Mouse (Mus musculus): Measurements from ENCODE around the gene Ctsl. TPM values are rescaled to one million over a fixed set of nuclear protein-coding genes. Genes with fewer than 3 reads are reported as not detected.

Ctsl gene
- total RNA-seq, 1 experiment from 2014 or later: 371 TPM

GRCm38 (mm10) chr13:64312024-64312915 lies 58.4 kb downstream of the Ctsl start, which contains the start of gene Aaed1:
TSS of gene Aaed1 (minus strand) at chr13:64312710.
- peak; percentile 97 for DNase-seq

- no peak for DNase-seq
These were observed 59.4 kb downstream of the Ctsl start for GRCm38 (mm10) chr13:64311266-64311665.

- DNase-seq: no peak
These were observed 60.1 kb downstream of the Ctsl start for GRCm38 (mm10) chr13:64310585-64310984.

- no peak for DNase-seq
These were observed 60.8 kb downstream of the Ctsl start for GRCm38 (mm10) chr13:64309842-64310241.

Other genes with a start within 250 kb of the Ctsl start
- 8.6 and 9.2 TPM in 2 replicates for gene Slc35d2, start 241.5 kb downstream of the Ctsl start, total RNA-seq (2021)
- 28.8 and 30.8 TPM in 2 replicates for gene Zfp367, start 217.7 kb downstream of the Ctsl start, total RNA-seq (2021)
- gene Habp4, start 209.1 kb downstream of the Ctsl start, total RNA-seq (2021): 24.6 and 28.6 TPM in 2 replicates
- gene Cdc14b, start 95.6 kb downstream of the Ctsl start, total RNA-seq (2021): 10.0 and 10.6 TPM in 2 replicates
- 48.3 and 50.7 TPM in 2 replicates for gene Aaed1, start 58.2 kb downstream of the Ctsl start, total RNA-seq (2021)
- gene Cdk20, start 61.4 kb upstream of the Ctsl start, total RNA-seq (2021): 4.3 and 5.1 TPM in 2 replicates
- not detected in 2 replicates for gene Fam240b, start 126.9 kb upstream of the Ctsl start, total RNA-seq (2021)

Data from adrenal gland, postnatal 14 days (tissue).